Mouse (Mus musculus): ENCODE data around the gene Phkg2. TPM values are rescaled to one million over a fixed set of nuclear protein-coding genes. Genes with fewer than 3 reads are reported as not detected.

Gene Phkg2
- polyA plus RNA-seq, 1 experiment from 2014 or later: 49.1 TPM

GRCm38 (mm10) chr7:127587196-127587595 lies 14.1 kb downstream of the Phkg2 start:
- ATAC-seq (ENCODE audit: low FRiP score): no peak
- H3K4me3 ChIP-seq: peak overlapping the region; percentile 84; the same call in 1 of the 2 replicates
- WGBS: 78% methylated on average over 5 of the region's 5 CpGs
- H3K27ac ChIP-seq: no peak overlapping the region
- no peaks in the 10 kb centered on the region for H3K9me3 ChIP-seq (replicated peaks)
- H3K27me3 ChIP-seq: no peaks in the 10 kb centered on the region
- peaks cover 50% of the 10 kb centered on the region for H3K36me3 ChIP-seq
- H3K4me2 ChIP-seq (replicated peaks): peak overlapping the region; percentile 84
- H3K4me1 ChIP-seq: peaks cover 19% of the 10 kb centered on the region
- peak overlapping the region; percentile 62 for H3K9ac ChIP-seq

- under 1% methylated on average over 50 of the region's 50 CpGs for WGBS
- H3K36me3 ChIP-seq: peaks cover 49% of the 10 kb centered on the region
- H3K4me3 ChIP-seq: peak within 1 kb of the TSS; percentile 84
- no peaks in the 10 kb centered on the region for H3K27me3 ChIP-seq
- H3K4me2 ChIP-seq (replicated peaks): peak within 1 kb of the TSS; percentile 84
- peak within 1 kb of the TSS; percentile 87 for H3K9ac ChIP-seq
- H3K4me1 ChIP-seq: peaks cover 19% of the 10 kb centered on the region
- peak; percentile 98 for ATAC-seq (ENCODE audit: low FRiP score)
- peak within 1 kb of the TSS; percentile 78 for H3K27ac ChIP-seq
- H3K9me3 ChIP-seq (replicated peaks): no peaks in the 10 kb centered on the region
Measured at GRCm38 (mm10) chr7:127588011-127588871, 15.1 kb downstream of the Phkg2 start, which contains the start of the genes Ccdc189 and Rnf40. TSS of gene Ccdc189 (minus strand) at chr7:127588595. TSS of gene Rnf40 (plus strand) at chr7:127588767.

- Histone ChIP-seq H3K27me3 (no peaks in the 10 kb centered on the region), H3K4me1 (peaks cover 19% of the 10 kb centered on the region), H3K36me3 (peaks cover 49% of the 10 kb centered on the region), H3K9ac (peak overlapping the region; percentile 87), H3K9me3 (replicated peaks) (no peaks in the 10 kb centered on the region), H3K4me3 (peak overlapping the region; percentile 84), H3K27ac (peak overlapping the region; percentile 64; the same call in 1 of the 2 replicates), H3K4me2 (replicated peaks) (peak overlapping the region; percentile 84)
- ATAC-seq (ENCODE audit: low FRiP score): no peak
- WGBS: 5% methylated on average over 29 of the region's 29 CpGs
Measured at GRCm38 (mm10) chr7:127588901-127589300, 15.8 kb downstream of the Phkg2 start.

GRCm38 (mm10) chr7:127589637-127590036 lies 16.5 kb downstream of the Phkg2 start:
- peaks cover 19% of the 10 kb centered on the region for H3K4me1 ChIP-seq

GRCm38 (mm10) chr7:127591108-127591507 lies 18.0 kb downstream of the Phkg2 start:
- WGBS: 95% methylated on average over 10 of the region's 10 CpGs
- H3K9me3 ChIP-seq (replicated peaks): no peaks in the 10 kb centered on the region
- H3K4me1 ChIP-seq: peaks cover 19% of the 10 kb centered on the region
- H3K27ac ChIP-seq: no peak overlapping the region
- no peak overlapping the region for H3K4me2 ChIP-seq (replicated peaks)
- no peaks in the 10 kb centered on the region for H3K27me3 ChIP-seq
- H3K4me3 ChIP-seq: no peak overlapping the region
- no peak for ATAC-seq (ENCODE audit: low FRiP score)
- H3K9ac ChIP-seq: no peak overlapping the region
- peaks cover 60% of the 10 kb centered on the region for H3K36me3 ChIP-seq

More at GRCm38 (mm10) chr7:127589637-127590036, 16.5 kb downstream of the Phkg2 start:
- ATAC-seq (ENCODE audit: low FRiP score): no peak
- Histone ChIP-seq H3K9ac (no peak overlapping the region), H3K4me3 (peak overlapping the region; percentile 84), H3K27me3 (no peaks in the 10 kb centered on the region), H3K36me3 (peaks cover 49% of the 10 kb centered on the region), H3K9me3 (replicated peaks) (no peaks in the 10 kb centered on the region), H3K4me2 (replicated peaks) (peak overlapping the region; percentile 84), H3K27ac (no peak overlapping the region)
- 95% methylated on average over 9 of the region's 9 CpGs for WGBS

GRCm38 (mm10) chr7:127592575-127592974 lies 19.4 kb downstream of the Phkg2 start:
- Histone ChIP-seq H3K9ac (no peak overlapping the region), H3K4me2 (replicated peaks) (no peak overlapping the region), H3K9me3 (replicated peaks) (no peaks in the 10 kb centered on the region), H3K4me3 (no peak overlapping the region), H3K36me3 (peaks cover 74% of the 10 kb centered on the region), H3K27ac (no peak overlapping the region), H3K27me3 (no peaks in the 10 kb centered on the region), H3K4me1 (peaks cover 12% of the 10 kb centered on the region)
- no peak for ATAC-seq (ENCODE audit: low FRiP score)
- 90% methylated on average over 14 of the region's 14 CpGs for WGBS

- Histone ChIP-seq H3K4me3 (no peak overlapping the region), H3K9me3 (replicated peaks) (no peaks in the 10 kb centered on the region), H3K27me3 (no peaks in the 10 kb centered on the region), H3K9ac (no peak overlapping the region), H3K27ac (no peak overlapping the region), H3K36me3 (peaks cover 98% of the 10 kb centered on the region), H3K4me1 (no peaks in the 10 kb centered on the region), H3K4me2 (replicated peaks) (no peak overlapping the region)
- ATAC-seq (ENCODE audit: low FRiP score): no peak
- 94% methylated on average over 17 of the region's 17 CpGs for WGBS
Measured at GRCm38 (mm10) chr7:127596747-127597146, 23.6 kb downstream of the Phkg2 start.

GRCm38 (mm10) chr7:127600612-127601011 lies 27.5 kb downstream of the Phkg2 start:
- H3K36me3 ChIP-seq: peaks cover 92% of the 10 kb centered on the region

GRCm38 (mm10) chr7:127601735-127602134 lies 28.6 kb downstream of the Phkg2 start:
- H3K4me3 ChIP-seq: no peak overlapping the region
- H3K27me3 ChIP-seq: no peaks in the 10 kb centered on the region
- 91% methylated on average over 4 of the region's 4 CpGs for WGBS
- H3K4me1 ChIP-seq: no peaks in the 10 kb centered on the region
- no peak overlapping the region for H3K4me2 ChIP-seq (replicated peaks)
- H3K27ac ChIP-seq: no peak overlapping the region
- peaks cover 88% of the 10 kb centered on the region for H3K36me3 ChIP-seq
- no peaks in the 10 kb centered on the region for H3K9me3 ChIP-seq (replicated peaks)
- no peak overlapping the region for H3K9ac ChIP-seq
- ATAC-seq (ENCODE audit: low FRiP score): no peak

More at GRCm38 (mm10) chr7:127600612-127601011, 27.5 kb downstream of the Phkg2 start:
- WGBS: 97% methylated on average over 7 of the region's 7 CpGs
- Histone ChIP-seq H3K9me3 (replicated peaks) (no peaks in the 10 kb centered on the region), H3K27ac (no peak overlapping the region), H3K27me3 (no peaks in the 10 kb centered on the region), H3K4me3 (no peak overlapping the region), H3K9ac (no peak overlapping the region), H3K4me1 (no peaks in the 10 kb centered on the region), H3K4me2 (replicated peaks) (no peak overlapping the region)
- no peak for ATAC-seq (ENCODE audit: low FRiP score)

GRCm38 (mm10) chr7:127602903-127603302 lies 29.8 kb downstream of the Phkg2 start:
- Histone ChIP-seq H3K27ac (no peak overlapping the region), H3K4me2 (replicated peaks) (no peak overlapping the region), H3K4me3 (no peak overlapping the region), H3K9ac (no peak overlapping the region), H3K27me3 (no peaks in the 10 kb centered on the region), H3K36me3 (peaks cover 88% of the 10 kb centered on the region), H3K9me3 (replicated peaks) (no peaks in the 10 kb centered on the region), H3K4me1 (no peaks in the 10 kb centered on the region)
- 95% methylated on average over 2 of the region's 2 CpGs for WGBS
- no peak for ATAC-seq (ENCODE audit: low FRiP score)

GRCm38 (mm10) chr7:127604256-127604655 lies 31.1 kb downstream of the Phkg2 start:
- Histone ChIP-seq H3K4me3 (no peak overlapping the region), H3K4me1 (no peaks in the 10 kb centered on the region), H3K36me3 (peaks cover 88% of the 10 kb centered on the region), H3K27ac (no peak overlapping the region), H3K4me2 (replicated peaks) (no peak overlapping the region), H3K9me3 (replicated peaks) (no peaks in the 10 kb centered on the region), H3K9ac (no peak overlapping the region), H3K27me3 (no peaks in the 10 kb centered on the region)
- no peak for ATAC-seq (ENCODE audit: low FRiP score)
- WGBS: 91% methylated on average over 10 of the region's 10 CpGs

GRCm38 (mm10) chr7:127607150-127607549 lies 34.0 kb downstream of the Phkg2 start:
- Histone ChIP-seq H3K27me3 (no peaks in the 10 kb centered on the region), H3K9ac (no peak overlapping the region), H3K36me3 (peaks cover 90% of the 10 kb centered on the region), H3K4me3 (no peak overlapping the region), H3K4me1 (no peaks in the 10 kb centered on the region), H3K9me3 (replicated peaks) (no peaks in the 10 kb centered on the region), H3K4me2 (replicated peaks) (no peak overlapping the region), H3K27ac (no peak overlapping the region)
- ATAC-seq (ENCODE audit: low FRiP score): no peak
- 88% methylated on average over 6 of the region's 6 CpGs for WGBS
